Mouse (Mus musculus): ENCODE measurements around the gene Chtop.

GRCm38 (mm10) chr3:90491350-90491749 is 17.9 kb downstream of the Chtop start:
- TF ChIP-seq POLR2A (IDR thresholded peaks at IDR 0.05; ENCODE audit: control insufficient read depth, low read depth, low read length) (no peak), CTCF (IDR thresholded peaks at IDR 0.05; ENCODE audit: control insufficient read depth, insufficient read depth, insufficient replicate concordance, low read depth, low read length) (no peak)
